Mouse (Mus musculus): ENCODE measurements at regions not wholly inside any gene's neighbourhood (a gene's known extent, or its start where the extent isn't known, plus 50 kb on each side); places are given as distances from the start of the nearest gene placed in this dataset.

- DNase-seq (ENCODE audit: low read depth, low spot score): peak; percentile 25
- H3K27ac ChIP-seq (ENCODE audit: control insufficient read depth, low read depth, low read length): no peak overlapping the region
- peak; percentile 27 to 66; a peak in 3 of 4 replicates for TF ChIP-seq EP300 (IDR thresholded peaks at IDR 0.05; ENCODE audit: low read depth in 1 of 2, low read length in 2 of 2)
- TF ChIP-seq USF1 (IDR thresholded peaks at IDR 0.05; ENCODE audit: low read depth, low read length): no peak
- TF ChIP-seq BHLHE40 (IDR thresholded peaks at IDR 0.05; ENCODE audit: borderline replicate concordance, low read depth, low read length): 0 out of 2 replicates have a peak, but pooled peaks have one; percentile 28
- no peak for TF ChIP-seq MAZ (IDR thresholded peaks at IDR 0.05; ENCODE audit: low read depth, low read length)
- TF ChIP-seq TCF12 (IDR thresholded peaks at IDR 0.05; ENCODE audit: low read depth, low read length): peak; percentile 77; the same call in 1 of the 2 replicates
- no peak for TF ChIP-seq RCOR1 (IDR thresholded peaks at IDR 0.05; ENCODE audit: low read depth, low read length)
- TF ChIP-seq ETS1 (IDR thresholded peaks at IDR 0.05; ENCODE audit: low read depth, low read length): 0 out of 2 replicates have a peak, but pooled peaks have one; percentile 48
- TF ChIP-seq POLR2AphosphoS5 (IDR thresholded peaks at IDR 0.05; ENCODE audit: borderline replicate concordance, low read depth, low read length): no peak
- 0 out of 2 replicates have a peak, but pooled peaks have one; percentile 27 for TF ChIP-seq ZNF384 (IDR thresholded peaks at IDR 0.05; ENCODE audit: low read depth, low read length)
- TF ChIP-seq HCFC1 (IDR thresholded peaks at IDR 0.05; ENCODE audit: low read depth, low read length): no peak
- TF ChIP-seq NELFE (IDR thresholded peaks at IDR 0.05; ENCODE audit: low read depth, low read length): no peak
- TF ChIP-seq MAX (IDR thresholded peaks at IDR 0.05; ENCODE audit: low read length): no peak
- no peak for TF ChIP-seq MYC (IDR thresholded peaks at IDR 0.05; ENCODE audit: low read depth, low read length)
- TF ChIP-seq GATA1 (IDR thresholded peaks at IDR 0.05; ENCODE audit: low read depth, low read length): peak; percentile 42; the same call in 1 of the 2 replicates
- TF ChIP-seq ZMIZ1 (IDR thresholded peaks at IDR 0.05; ENCODE audit: low read depth, low read length): no peak
- no peak for TF ChIP-seq TBP (IDR thresholded peaks at IDR 0.05; ENCODE audit: low read depth, low read length)
- TF ChIP-seq MEF2A (IDR thresholded peaks at IDR 0.05; ENCODE audit: extremely low read depth, insufficient replicate concordance, low read depth, low read length, poor library complexity, severe bottlenecking): no peak
- no peak for TF ChIP-seq KAT2A (conservative IDR thresholded peaks at IDR 0.05; ENCODE audit: low read depth, low read length)
- no peaks in the 10 kb centered on the region for H3K9me3 ChIP-seq (replicated peaks; ENCODE audit: insufficient read depth, low read length)
- H3K79me2 ChIP-seq (ENCODE audit: control insufficient read depth, insufficient read depth, low read length, poor library complexity): no peaks in the 10 kb centered on the region
- H3K27me3 ChIP-seq (ENCODE audit: control insufficient read depth in 1 of 2, insufficient read depth in 2 of 2, low read length in 2 of 2): no peaks in the 10 kb centered on the region
- peaks cover 0 to 3% of the 10 kb centered on the region in 2 experiments; a peak in 1 of 4 replicates for H3K4me1 ChIP-seq (ENCODE audit: control insufficient read depth in 1 of 2, insufficient read depth in 2 of 2, low read length in 2 of 2)
- H3K9ac ChIP-seq (ENCODE audit: control insufficient read depth, low read depth, low read length, poor library complexity, severe bottlenecking): no peak overlapping the region
- H3K36me3 ChIP-seq (ENCODE audit: control insufficient read depth in 1 of 2, insufficient read depth in 2 of 2, low read length in 2 of 2): no peaks in the 10 kb centered on the region
- H3K4me3 ChIP-seq (ENCODE audit: control insufficient read depth in 1 of 2, insufficient read depth in 1 of 2, low read depth in 2 of 2, low read length in 2 of 2): no peak overlapping the region
These were observed 188.6 kb upstream of the Fam240b start for GRCm38 (mm10) chr13:64686178-64686577.

All from MEL (cell line).